Mouse (Mus musculus): ENCODE measurements around the gene Npcd. TPM values are rescaled to one million over a fixed set of nuclear protein-coding genes. Genes with fewer than 3 reads are reported as not detected.

Gene Npcd
- polyA plus RNA-seq, 1 experiment from 2014 or later: 0.91 TPM

DNA sequence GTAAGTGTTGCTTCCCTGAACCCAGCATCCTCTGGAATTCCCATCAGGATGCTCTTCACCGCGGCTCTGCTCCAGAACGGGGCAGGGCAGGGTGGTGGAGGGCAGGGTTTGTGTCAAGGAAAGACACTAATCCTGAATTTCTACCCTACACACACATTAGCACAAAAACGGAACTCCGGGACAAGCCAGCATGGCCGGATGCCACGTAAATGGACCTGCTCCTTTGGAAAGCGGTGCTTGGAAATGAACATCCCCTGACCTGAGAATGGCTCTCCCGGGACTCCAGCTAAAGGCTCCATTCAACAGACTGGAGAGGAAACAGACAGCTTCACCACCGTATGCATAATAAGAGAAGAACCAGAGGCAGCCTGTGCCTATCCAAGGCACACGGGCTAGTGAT is 33.3 kb downstream of the Npcd start:
- Histone ChIP-seq H3K27me3 (peaks cover 48% of the 10 kb centered on the region), H3K4me2 (replicated peaks) (no peak overlapping the region), H3K4me1 (peaks cover 18% of the 10 kb centered on the region), H3K9me3 (replicated peaks) (no peaks in the 10 kb centered on the region), H3K9ac (no peak overlapping the region), H3K27ac (replicated peaks) (no peak overlapping the region), H3K4me3 (replicated peaks) (no peak overlapping the region), H3K36me3 (no peaks in the 10 kb centered on the region)
- 58% methylated on average over 11 of the region's 11 CpGs for WGBS
- ATAC-seq (ENCODE audit: insufficient number of reproducible peaks, low FRiP score, low TSS enrichment, low read depth): no peak

DNA sequence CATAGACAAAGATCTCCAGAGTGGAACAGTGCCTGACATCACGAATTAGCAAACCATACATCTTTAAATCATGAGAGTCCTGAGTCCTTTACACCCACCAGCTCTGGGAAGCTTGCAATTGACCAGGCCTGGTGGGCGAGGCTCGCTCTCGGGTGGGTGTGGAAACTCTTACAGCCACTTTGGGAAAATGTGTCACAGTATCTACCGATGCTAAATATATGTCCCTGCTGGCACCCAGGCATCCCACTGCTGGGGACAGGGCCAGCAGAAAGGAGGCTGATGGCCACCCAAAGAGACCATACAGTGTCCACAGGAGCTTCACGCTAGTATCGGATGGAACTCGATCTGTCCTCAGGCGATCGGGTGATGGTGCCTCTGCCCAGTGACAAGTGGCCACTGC is 35.4 kb downstream of the Npcd start:
- H3K4me1 ChIP-seq: peaks cover 4% of the 10 kb centered on the region
- 84% methylated on average over 10 of the region's 10 CpGs for WGBS

GRCm38 (mm10) chr15:79797680-79798079 is 36.4 kb downstream of the Npcd start:
- Histone ChIP-seq H3K27me3 (peaks cover 18% of the 10 kb centered on the region), H3K4me1 (no peaks in the 10 kb centered on the region), H3K27ac (replicated peaks) (no peak overlapping the region), H3K4me2 (replicated peaks) (no peak overlapping the region), H3K4me3 (replicated peaks) (no peak overlapping the region), H3K9me3 (replicated peaks) (no peaks in the 10 kb centered on the region), H3K9ac (no peak overlapping the region), H3K36me3 (no peaks in the 10 kb centered on the region)
- 73% methylated on average over 8 of the region's 8 CpGs for WGBS
- ATAC-seq (ENCODE audit: insufficient number of reproducible peaks, low FRiP score, low TSS enrichment, low read depth): no peak

More for the DNA sequence above, 35.4 kb downstream of the Npcd start:
- H3K27ac ChIP-seq (replicated peaks): no peak overlapping the region
- no peaks in the 10 kb centered on the region for H3K36me3 ChIP-seq
- ATAC-seq (ENCODE audit: insufficient number of reproducible peaks, low FRiP score, low TSS enrichment, low read depth): no peak
- H3K9me3 ChIP-seq (replicated peaks): no peaks in the 10 kb centered on the region
- no peak overlapping the region for H3K4me2 ChIP-seq (replicated peaks)
- H3K9ac ChIP-seq: no peak overlapping the region
- H3K27me3 ChIP-seq: peaks cover 27% of the 10 kb centered on the region
- no peak overlapping the region for H3K4me3 ChIP-seq (replicated peaks)

DNA sequence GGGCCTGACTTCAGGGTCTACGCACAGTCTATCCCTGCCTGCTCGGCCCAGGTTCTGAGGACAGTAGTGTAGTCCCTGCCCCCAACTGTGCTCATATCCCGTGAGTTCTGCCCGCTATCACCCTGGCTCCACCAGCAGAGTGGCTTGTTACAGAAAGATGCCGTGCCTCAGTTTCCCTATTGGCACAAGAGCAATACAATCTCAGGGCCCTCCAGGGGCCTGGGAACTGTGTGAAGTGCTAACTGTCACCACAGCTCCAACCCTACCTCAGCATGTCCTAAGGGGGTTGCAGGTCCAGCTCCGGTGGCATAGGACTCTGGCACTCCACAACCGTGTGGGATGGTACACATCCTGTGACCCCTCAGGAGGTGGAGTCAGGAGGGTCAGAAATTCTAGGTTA is 36.9 kb downstream of the Npcd start:
- 87% methylated on average over 7 of the region's 7 CpGs for WGBS
- peaks cover 13% of the 10 kb centered on the region for H3K27me3 ChIP-seq

DNA sequence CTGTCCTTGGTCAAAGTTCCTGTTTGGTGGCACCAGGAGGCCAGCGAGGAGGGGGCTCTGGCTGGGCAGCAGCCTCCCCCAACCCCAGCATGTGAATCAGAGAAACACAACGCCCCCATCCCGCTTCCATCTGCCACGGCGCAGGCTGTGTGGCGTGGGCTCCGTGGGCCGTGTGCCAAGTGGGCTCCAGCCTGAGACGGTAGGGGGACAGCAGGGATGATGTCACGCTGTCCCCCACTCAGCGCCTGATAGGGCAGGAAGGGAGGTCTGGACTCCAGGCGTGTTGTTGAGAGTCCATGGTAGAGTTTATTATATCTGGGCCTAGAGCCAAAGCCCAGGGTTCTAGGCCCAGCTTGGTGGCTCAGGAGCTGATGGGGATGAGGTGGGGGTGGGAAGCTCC is 37.8 kb downstream of the Npcd start:
- no peaks in the 10 kb centered on the region for H3K36me3 ChIP-seq
- 84% methylated on average over 12 of the region's 12 CpGs for WGBS
- ATAC-seq (ENCODE audit: insufficient number of reproducible peaks, low FRiP score, low TSS enrichment, low read depth): no peak
- H3K4me1 ChIP-seq: no peaks in the 10 kb centered on the region
- H3K27me3 ChIP-seq: peaks cover 5% of the 10 kb centered on the region; the same call in 1 of the 2 replicates
- no peaks in the 10 kb centered on the region for H3K9me3 ChIP-seq (replicated peaks)
- H3K4me3 ChIP-seq (replicated peaks): no peak overlapping the region
- no peak overlapping the region for H3K27ac ChIP-seq (replicated peaks)
- H3K9ac ChIP-seq: no peak overlapping the region
- no peak overlapping the region for H3K4me2 ChIP-seq (replicated peaks)

More for the DNA sequence above, 36.9 kb downstream of the Npcd start:
- ATAC-seq (ENCODE audit: insufficient number of reproducible peaks, low FRiP score, low TSS enrichment, low read depth): no peak
- H3K4me1 ChIP-seq: no peaks in the 10 kb centered on the region
- no peaks in the 10 kb centered on the region for H3K9me3 ChIP-seq (replicated peaks)
- H3K27ac ChIP-seq (replicated peaks): no peak overlapping the region
- no peaks in the 10 kb centered on the region for H3K36me3 ChIP-seq
- no peak overlapping the region for H3K4me2 ChIP-seq (replicated peaks)
- H3K4me3 ChIP-seq (replicated peaks): no peak overlapping the region
- no peak overlapping the region for H3K9ac ChIP-seq

DNA sequence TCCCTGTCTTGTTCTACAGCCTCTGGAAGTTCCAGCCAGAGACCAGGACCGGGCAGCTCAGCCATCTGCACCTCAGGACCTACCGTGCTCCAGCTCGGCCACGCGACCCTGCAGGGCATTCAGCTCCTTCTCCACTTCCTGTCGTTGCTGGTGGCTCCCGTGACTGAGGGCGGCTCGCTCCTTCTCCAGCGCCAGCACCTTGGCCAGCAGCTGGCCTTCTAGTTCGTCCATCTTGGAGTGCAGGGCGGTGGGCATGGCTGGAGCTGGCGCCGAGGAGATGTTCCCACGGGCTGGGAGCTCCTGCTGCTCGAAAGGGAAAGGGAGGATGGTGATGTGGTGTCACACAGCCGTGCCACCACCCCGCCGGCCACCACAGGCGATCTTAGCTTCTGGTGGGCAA is 39.9 kb downstream of the Npcd start:
- ATAC-seq (ENCODE audit: insufficient number of reproducible peaks, low FRiP score, low TSS enrichment, low read depth): no peak
- no peaks in the 10 kb centered on the region for H3K36me3 ChIP-seq
- H3K4me1 ChIP-seq: no peaks in the 10 kb centered on the region
- H3K4me2 ChIP-seq (replicated peaks): no peak overlapping the region
- H3K9ac ChIP-seq: no peak overlapping the region
- no peaks in the 10 kb centered on the region for H3K9me3 ChIP-seq (replicated peaks)
- no peaks in the 10 kb centered on the region for H3K27me3 ChIP-seq
- WGBS: 18% methylated on average over 20 of the region's 20 CpGs
- H3K27ac ChIP-seq (replicated peaks): no peak overlapping the region
- no peak overlapping the region for H3K4me3 ChIP-seq (replicated peaks)

GRCm38 (mm10) chr15:79793076-79793475 is 41.0 kb downstream of the Npcd start:
- no peaks in the 10 kb centered on the region for H3K27me3 ChIP-seq
- H3K9ac ChIP-seq: no peak overlapping the region
- H3K27ac ChIP-seq (replicated peaks): no peak overlapping the region
- no peak overlapping the region for H3K4me2 ChIP-seq (replicated peaks)
- no peaks in the 10 kb centered on the region for H3K9me3 ChIP-seq (replicated peaks)
- WGBS: 93% methylated on average over 9 of the region's 9 CpGs
- H3K4me3 ChIP-seq (replicated peaks): no peak overlapping the region
- no peak for ATAC-seq (ENCODE audit: insufficient number of reproducible peaks, low FRiP score, low TSS enrichment, low read depth)
- H3K4me1 ChIP-seq: no peaks in the 10 kb centered on the region
- no peaks in the 10 kb centered on the region for H3K36me3 ChIP-seq

GRCm38 (mm10) chr15:79792455-79792854 is 41.6 kb downstream of the Npcd start:
- Histone ChIP-seq H3K27ac (replicated peaks) (no peak overlapping the region), H3K4me2 (replicated peaks) (no peak overlapping the region), H3K9ac (no peak overlapping the region), H3K4me3 (replicated peaks) (no peak overlapping the region), H3K9me3 (replicated peaks) (no peaks in the 10 kb centered on the region), H3K36me3 (no peaks in the 10 kb centered on the region), H3K27me3 (no peaks in the 10 kb centered on the region), H3K4me1 (no peaks in the 10 kb centered on the region)
- ATAC-seq (ENCODE audit: insufficient number of reproducible peaks, low FRiP score, low TSS enrichment, low read depth): no peak
- 25% methylated on average over 19 of the region's 19 CpGs for WGBS

GRCm38 (mm10) chr15:79791502-79791901 is 42.5 kb downstream of the Npcd start:
- ATAC-seq (ENCODE audit: insufficient number of reproducible peaks, low FRiP score, low TSS enrichment, low read depth): no peak

GRCm38 (mm10) chr15:79790905-79791304 is 43.1 kb downstream of the Npcd start:
- no peak overlapping the region for H3K9ac ChIP-seq

More at GRCm38 (mm10) chr15:79791502-79791901, 42.5 kb downstream of the Npcd start:
- Histone ChIP-seq H3K9ac (no peak overlapping the region), H3K27me3 (no peaks in the 10 kb centered on the region), H3K27ac (replicated peaks) (no peak overlapping the region), H3K4me2 (replicated peaks) (no peak overlapping the region), H3K9me3 (replicated peaks) (no peaks in the 10 kb centered on the region), H3K4me3 (replicated peaks) (no peak overlapping the region), H3K4me1 (no peaks in the 10 kb centered on the region), H3K36me3 (no peaks in the 10 kb centered on the region)
- 2% methylated on average over 12 of the region's 12 CpGs for WGBS

DNA sequence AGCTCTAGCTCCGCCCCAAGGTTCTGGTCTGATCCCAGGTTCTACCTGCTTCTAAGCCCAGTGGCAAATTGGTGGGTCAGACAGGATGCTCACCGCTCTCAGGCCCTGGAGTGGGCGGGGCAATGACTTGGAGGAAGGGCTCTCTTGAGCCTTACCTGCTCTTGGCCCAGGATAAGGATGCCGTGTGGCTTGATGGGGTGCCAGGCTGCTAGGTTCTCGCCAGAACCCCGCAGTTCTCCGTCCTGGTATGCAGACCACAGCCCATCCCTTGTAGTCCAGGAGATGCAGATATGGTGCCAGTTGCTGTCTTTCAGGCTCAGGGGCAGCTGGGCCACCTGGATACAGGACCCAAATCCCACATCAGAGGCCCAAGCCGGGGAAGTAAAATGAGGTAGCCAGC is 43.9 kb downstream of the Npcd start:
- WGBS: 55% methylated on average over 8 of the region's 8 CpGs
- Histone ChIP-seq H3K9ac (no peak overlapping the region), H3K4me2 (replicated peaks) (no peak overlapping the region), H3K4me1 (no peaks in the 10 kb centered on the region), H3K36me3 (no peaks in the 10 kb centered on the region), H3K9me3 (replicated peaks) (no peaks in the 10 kb centered on the region), H3K27ac (replicated peaks) (no peak overlapping the region), H3K4me3 (replicated peaks) (no peak overlapping the region), H3K27me3 (no peaks in the 10 kb centered on the region)
- ATAC-seq (ENCODE audit: insufficient number of reproducible peaks, low FRiP score, low TSS enrichment, low read depth): no peak

More at GRCm38 (mm10) chr15:79790905-79791304, 43.1 kb downstream of the Npcd start:
- Histone ChIP-seq H3K36me3 (no peaks in the 10 kb centered on the region), H3K9me3 (replicated peaks) (no peaks in the 10 kb centered on the region), H3K27ac (replicated peaks) (no peak overlapping the region), H3K4me3 (replicated peaks) (no peak overlapping the region), H3K4me1 (no peaks in the 10 kb centered on the region), H3K4me2 (replicated peaks) (no peak overlapping the region), H3K27me3 (no peaks in the 10 kb centered on the region)
- ATAC-seq (ENCODE audit: insufficient number of reproducible peaks, low FRiP score, low TSS enrichment, low read depth): no peak
- 79% methylated on average over 6 of the region's 6 CpGs for WGBS

GRCm38 (mm10) chr15:79787815-79788214 is 46.2 kb downstream of the Npcd start:
- Histone ChIP-seq H3K4me2 (replicated peaks) (no peak overlapping the region), H3K27me3 (no peaks in the 10 kb centered on the region), H3K9ac (no peak overlapping the region), H3K4me1 (no peaks in the 10 kb centered on the region), H3K9me3 (replicated peaks) (no peaks in the 10 kb centered on the region), H3K36me3 (no peaks in the 10 kb centered on the region), H3K4me3 (replicated peaks) (no peak overlapping the region), H3K27ac (replicated peaks) (no peak overlapping the region)
- WGBS: 54% methylated on average over 8 of the region's 8 CpGs
- ATAC-seq (ENCODE audit: insufficient number of reproducible peaks, low FRiP score, low TSS enrichment, low read depth): no peak

Measured in embryonic facial prominence, embryonic 15.5 days (tissue).